Mouse (Mus musculus) forebrain, embryonic 13.5 days (tissue): Measurements from ENCODE around the gene Rap1gap2. TPM values are rescaled to one million over a fixed set of nuclear protein-coding genes. Genes with fewer than 3 reads are reported as not detected.

Experiments used
- ATAC-seq: fragments of 200-750 bp; cut with Nextera tagmentation; 2 replicates; pipeline ENCODE4 v1.8.0; 2017
- H3K27ac ChIP-seq: fragments of 300-500 bp; sonication (generic); 2 replicates; pipeline ENCODE4 v1.5.1; 2015; ENCODE audit warnings: inconsistent platforms, mild to moderate bottlenecking, moderate library complexity
- H3K27me3 ChIP-seq: fragments of 300-500 bp; sonication (generic); 2 replicates; pipeline ENCODE4 v1.6.1; 2015; ENCODE audit warnings: mild to moderate bottlenecking, inconsistent platforms
- H3K36me3 ChIP-seq: fragments of 300-500 bp; sonication (generic); 2 replicates; pipeline ENCODE4 v1.6.1; 2015; ENCODE audit warnings: mild to moderate bottlenecking, inconsistent platforms; ENCODE audit not compliant: poor library complexity, severe bottlenecking
- H3K4me1 ChIP-seq: fragments of 300-500 bp; sonication (generic); 2 replicates; pipeline ENCODE4 v1.6.1; 2015; ENCODE audit warnings: inconsistent platforms
- H3K4me2 ChIP-seq: fragments of 300-500 bp; sonication (generic); 2 replicates; pipeline ENCODE4 v1.6.1; 2015; ENCODE audit warnings: inconsistent platforms, mild to moderate bottlenecking, moderate library complexity
- H3K4me3 ChIP-seq: fragments of 300-500 bp; sonication (generic); 2 replicates; pipeline ENCODE4 v1.5.1; 2015; ENCODE audit warnings: mild to moderate bottlenecking, inconsistent platforms
- H3K9ac ChIP-seq: fragments of 300-500 bp; sonication (generic); 2 replicates; pipeline ENCODE4 v1.6.1; 2015; ENCODE audit warnings: mild to moderate bottlenecking, inconsistent platforms
- H3K9me3 ChIP-seq: fragments of 300-500 bp; sonication (generic); replicated peaks from 2 replicates; pipeline ENCODE4 v1.6.1; 2016; ENCODE audit warnings: inconsistent platforms
- WGBS: fragments of 180-500 bp; shearing (Covaris S2); methylation state at CpG from one replicate; pipeline ENCODE4 v1.1.7; 2015; 5-methylcytosine and 5-hydroxymethylcytosine counted together
- polyA plus RNA-seq: library from polyadenylated mRNA; unstranded; fragments of >200 nt; fragmentation: Nextera tagmentation; extraction: Ambion mirVana; gene quantifications from 2 replicates; pipeline ENCODE4 v1.2.1, GENCODE M21; 2015

Gene Rap1gap2
- polyA plus RNA-seq, 1 experiment from 2014 or later: 4.0 TPM

- 82% methylated on average over 8 of the region's 8 CpGs for WGBS
- Histone ChIP-seq H3K9me3 (no peaks in the 10 kb centered on the region), H3K36me3 (no peaks in the 10 kb centered on the region), H3K4me1 (no peaks in the 10 kb centered on the region), H3K4me2 (no peak overlapping the region), H3K9ac (no peak overlapping the region), H3K4me3 (no peak overlapping the region), H3K27me3 (no peaks in the 10 kb centered on the region), H3K27ac (no peak overlapping the region)
- ATAC-seq: no peak
These were observed 151.1 kb downstream of the Rap1gap2 start for GRCm38 (mm10) chr11:74459651-74460050.

DNA sequence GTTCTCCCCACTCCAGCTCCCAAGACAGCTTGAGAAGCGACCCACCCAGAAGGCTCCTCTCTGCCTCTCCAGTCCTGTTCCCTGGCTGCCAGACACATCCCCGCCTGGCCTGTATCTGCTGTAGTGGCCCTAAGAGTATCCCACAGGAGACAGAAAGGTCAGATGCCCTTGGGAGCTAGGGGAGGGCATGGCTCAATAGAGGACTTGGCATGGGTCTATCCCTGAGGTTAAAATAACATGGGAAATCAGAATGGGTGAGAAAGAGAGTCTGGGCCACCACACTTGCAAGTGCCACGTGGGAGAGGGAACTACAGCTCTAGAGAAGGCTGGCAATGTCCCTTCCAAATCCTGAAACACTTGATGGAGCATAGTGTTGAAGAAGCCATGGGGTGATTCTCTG, 152.3 kb downstream of the Rap1gap2 start:
- no peak for ATAC-seq
- Histone ChIP-seq H3K9me3 (no peaks in the 10 kb centered on the region), H3K4me3 (no peak overlapping the region), H3K4me1 (no peaks in the 10 kb centered on the region), H3K27me3 (no peaks in the 10 kb centered on the region), H3K4me2 (no peak overlapping the region), H3K36me3 (no peaks in the 10 kb centered on the region), H3K9ac (no peak overlapping the region), H3K27ac (no peak overlapping the region)
- WGBS: 72% methylated on average over 3 of the region's 3 CpGs

DNA sequence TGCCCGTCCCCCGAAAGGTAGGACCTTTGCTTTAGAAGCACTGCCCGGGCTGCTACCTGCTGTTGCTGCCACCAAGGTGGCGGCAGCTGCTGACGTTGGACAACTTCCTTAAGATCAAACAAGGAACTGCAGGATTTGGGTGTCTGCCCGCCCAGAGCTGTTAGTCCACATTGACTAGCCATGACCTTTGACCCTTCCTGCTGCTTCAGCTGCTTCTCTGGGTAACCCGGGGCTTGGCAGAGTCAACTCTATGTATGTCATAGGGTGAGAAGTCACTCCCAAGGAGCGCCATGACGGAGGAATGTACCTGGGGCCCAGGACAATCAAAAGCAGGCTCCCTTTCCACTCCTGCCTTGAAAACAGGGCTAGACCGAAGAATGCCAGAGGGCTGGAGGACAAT, 153.5 kb downstream of the Rap1gap2 start:
- Histone ChIP-seq H3K4me1 (no peaks in the 10 kb centered on the region), H3K27me3 (no peaks in the 10 kb centered on the region), H3K9me3 (no peaks in the 10 kb centered on the region), H3K36me3 (no peaks in the 10 kb centered on the region), H3K27ac (no peak overlapping the region), H3K9ac (no peak overlapping the region), H3K4me2 (no peak overlapping the region), H3K4me3 (no peak overlapping the region)
- 66% methylated on average over 10 of the region's 10 CpGs for WGBS
- ATAC-seq: no peak

- H3K36me3 ChIP-seq: no peaks in the 10 kb centered on the region
- no peak overlapping the region for H3K4me3 ChIP-seq
- no peak overlapping the region for H3K9ac ChIP-seq
- 0 out of 2 replicates have a peak, but pooled peaks cover 3% of the 10 kb centered on the region for H3K9me3 ChIP-seq
- H3K27me3 ChIP-seq: no peaks in the 10 kb centered on the region
- H3K4me1 ChIP-seq: no peaks in the 10 kb centered on the region
- H3K27ac ChIP-seq: no peak overlapping the region
- no peak for ATAC-seq
- 68% methylated on average over 4 of the region's 4 CpGs for WGBS
- H3K4me2 ChIP-seq: no peak overlapping the region
These were observed 162.2 kb downstream of the Rap1gap2 start for GRCm38 (mm10) chr11:74448556-74448955.

- Histone ChIP-seq H3K4me3 (no peak overlapping the region), H3K27ac (no peak overlapping the region), H3K9ac (no peak overlapping the region), H3K9me3 (0 out of 2 replicates have a peak, but pooled peaks cover 3% of the 10 kb centered on the region), H3K4me2 (no peak overlapping the region), H3K36me3 (no peaks in the 10 kb centered on the region), H3K27me3 (no peaks in the 10 kb centered on the region), H3K4me1 (no peaks in the 10 kb centered on the region)
- 86% methylated on average over 6 of the region's 6 CpGs for WGBS
- no peak for ATAC-seq
These were observed 162.7 kb downstream of the Rap1gap2 start for GRCm38 (mm10) chr11:74447991-74448403.

GRCm38 (mm10) chr11:74445591-74445990, 165.1 kb downstream of the Rap1gap2 start:
- no peak overlapping the region for H3K9ac ChIP-seq
- no peak for ATAC-seq
- no peak overlapping the region for H3K27ac ChIP-seq
- no peaks in the 10 kb centered on the region for H3K27me3 ChIP-seq
- H3K9me3 ChIP-seq: 0 out of 2 replicates have a peak, but pooled peaks cover 3% of the 10 kb centered on the region
- 76% methylated on average over 3 of the region's 3 CpGs for WGBS
- no peak overlapping the region for H3K4me3 ChIP-seq
- H3K36me3 ChIP-seq: no peaks in the 10 kb centered on the region
- no peak overlapping the region for H3K4me2 ChIP-seq
- H3K4me1 ChIP-seq: no peaks in the 10 kb centered on the region

DNA sequence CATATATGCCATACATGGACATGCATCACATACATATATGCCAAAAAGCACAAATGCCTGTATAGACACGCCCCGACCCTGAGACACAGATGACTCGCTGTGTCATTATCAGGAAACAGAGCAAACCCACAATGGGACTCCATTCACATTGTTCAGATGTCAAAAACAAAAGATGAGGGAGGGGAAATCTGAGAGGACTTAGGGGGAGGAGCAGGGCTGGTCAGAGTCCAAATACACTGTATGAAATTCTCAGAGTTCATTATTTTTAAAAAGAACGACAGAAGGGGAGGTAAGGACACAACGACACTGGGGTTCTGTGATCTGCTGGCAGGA, 166.8 kb downstream of the Rap1gap2 start:
- Histone ChIP-seq H3K9ac (no peak overlapping the region), H3K9me3 (0 out of 2 replicates have a peak, but pooled peaks cover 3% of the 10 kb centered on the region), H3K4me2 (no peak overlapping the region), H3K36me3 (no peaks in the 10 kb centered on the region), H3K4me3 (no peak overlapping the region), H3K27ac (no peak overlapping the region), H3K4me1 (no peaks in the 10 kb centered on the region), H3K27me3 (no peaks in the 10 kb centered on the region)
- ATAC-seq: no peak
- WGBS: 85% methylated on average over 5 of the region's 5 CpGs

DNA sequence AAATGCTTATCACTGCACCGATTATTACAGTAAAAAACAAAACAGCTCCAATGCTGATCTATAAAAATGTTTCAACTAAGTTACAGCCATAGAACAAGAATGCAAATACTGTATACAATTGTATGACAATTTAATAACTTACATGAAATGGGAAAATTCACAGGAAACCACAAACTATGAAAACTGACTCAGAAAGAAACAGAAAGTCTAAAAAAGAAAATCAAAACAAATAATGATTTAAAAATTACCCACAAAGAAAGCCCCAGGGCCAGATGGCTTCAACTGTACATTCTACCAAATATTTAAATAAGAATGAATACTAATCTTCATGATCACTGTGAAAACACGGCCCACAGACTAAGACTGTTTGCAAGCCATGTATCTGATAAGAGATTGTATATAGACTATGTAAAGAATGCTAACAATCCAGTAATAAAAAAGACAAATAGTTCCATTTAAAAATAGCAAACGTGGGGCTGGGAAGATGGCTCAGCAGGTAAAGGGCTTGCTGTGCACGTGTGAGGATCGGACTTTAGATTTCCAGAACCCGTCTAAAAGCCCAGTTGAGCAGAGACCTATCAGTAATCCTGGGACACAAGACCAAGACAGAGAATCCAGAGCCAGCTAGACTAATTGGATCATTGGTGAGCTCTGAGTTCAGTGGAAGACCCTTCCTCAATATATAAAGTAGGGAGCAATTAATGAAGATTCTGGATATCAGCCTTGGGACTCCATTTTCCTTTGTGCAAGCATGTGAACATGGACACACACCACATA, 167.4 kb downstream of the Rap1gap2 start:
- H3K36me3 ChIP-seq: no peaks in the 10 kb centered on the region
- no peak overlapping the region for H3K4me2 ChIP-seq
- 0 out of 2 replicates have a peak, but pooled peaks cover 3% of the 10 kb centered on the region for H3K9me3 ChIP-seq
- no peaks in the 10 kb centered on the region for H3K27me3 ChIP-seq
- H3K27ac ChIP-seq: no peak overlapping the region
- no peak for ATAC-seq
- no peak overlapping the region for H3K4me3 ChIP-seq
- no peaks in the 10 kb centered on the region for H3K4me1 ChIP-seq
- no peak overlapping the region for H3K9ac ChIP-seq
- WGBS: 90% methylated on average over 6 of the region's 6 CpGs

GRCm38 (mm10) chr11:74442396-74442795, 168.3 kb downstream of the Rap1gap2 start:
- H3K9ac ChIP-seq: no peak overlapping the region
- WGBS: 82% methylated on average over 4 of the region's 4 CpGs
- no peak overlapping the region for H3K4me2 ChIP-seq
- H3K4me1 ChIP-seq: no peaks in the 10 kb centered on the region
- no peak overlapping the region for H3K4me3 ChIP-seq
- H3K36me3 ChIP-seq: no peaks in the 10 kb centered on the region
- no peak overlapping the region for H3K27ac ChIP-seq
- no peak for ATAC-seq
- no peaks in the 10 kb centered on the region for H3K27me3 ChIP-seq
- 0 out of 2 replicates have a peak, but pooled peaks cover 3% of the 10 kb centered on the region for H3K9me3 ChIP-seq

DNA sequence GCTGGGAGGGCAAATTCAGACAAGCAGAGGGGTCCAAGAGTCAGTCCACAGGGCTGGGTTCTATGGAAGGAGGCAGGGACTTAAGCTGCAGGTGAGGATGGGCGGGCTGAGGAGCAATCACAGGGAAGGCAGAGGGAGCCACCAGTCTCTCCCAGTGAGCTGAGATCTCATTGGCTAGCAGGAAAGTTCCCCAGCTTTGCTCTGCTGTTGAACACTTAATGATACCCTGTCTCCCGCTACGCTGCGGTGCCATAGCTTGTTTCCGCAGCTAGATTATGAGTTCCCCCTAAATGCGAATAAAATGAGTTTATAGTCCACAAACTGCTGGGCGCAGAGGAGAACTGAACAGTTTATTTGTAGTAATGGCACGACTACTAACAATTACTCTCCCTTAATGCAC, 170.6 kb downstream of the Rap1gap2 start:
- Histone ChIP-seq H3K4me3 (no peak overlapping the region), H3K36me3 (no peaks in the 10 kb centered on the region), H3K9ac (no peak overlapping the region), H3K4me2 (no peak overlapping the region), H3K4me1 (no peaks in the 10 kb centered on the region), H3K27me3 (no peaks in the 10 kb centered on the region), H3K27ac (no peak overlapping the region), H3K9me3 (0 out of 2 replicates have a peak, but pooled peaks cover 3% of the 10 kb centered on the region)
- no peak for ATAC-seq
- 70% methylated on average over 8 of the region's 8 CpGs for WGBS

GRCm38 (mm10) chr11:74439202-74439601, 171.5 kb downstream of the Rap1gap2 start:
- no peaks in the 10 kb centered on the region for H3K4me1 ChIP-seq
- no peaks in the 10 kb centered on the region for H3K27me3 ChIP-seq
- no peak overlapping the region for H3K4me3 ChIP-seq
- H3K4me2 ChIP-seq: no peak overlapping the region
- WGBS: 66% methylated on average over 6 of the region's 6 CpGs
- no peak overlapping the region for H3K9ac ChIP-seq
- H3K9me3 ChIP-seq: no peaks in the 10 kb centered on the region
- H3K36me3 ChIP-seq: no peaks in the 10 kb centered on the region
- no peak for ATAC-seq
- H3K27ac ChIP-seq: no peak overlapping the region

DNA sequence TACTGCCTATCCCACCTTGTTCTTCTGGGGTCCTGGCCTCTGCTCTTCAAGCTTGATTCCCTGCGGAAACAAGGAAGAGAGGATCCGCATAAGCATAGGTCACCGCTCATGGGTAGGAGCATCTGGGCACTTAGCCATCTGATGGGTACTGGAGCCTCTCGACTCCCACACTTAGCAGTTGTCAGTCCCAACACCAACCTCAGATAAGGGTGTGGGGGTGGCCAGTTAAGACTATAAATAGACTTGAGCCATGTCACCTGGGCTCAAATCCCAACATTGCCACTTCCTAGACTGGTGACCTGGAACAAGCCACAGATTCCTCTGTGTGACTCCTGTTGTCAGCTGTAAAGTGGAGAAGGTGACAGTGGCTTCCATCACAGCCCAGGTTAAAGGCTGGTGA, 172.5 kb downstream of the Rap1gap2 start:
- WGBS: 99% methylated on average over 4 of the region's 4 CpGs
- no peak for ATAC-seq
- Histone ChIP-seq H3K4me1 (no peaks in the 10 kb centered on the region), H3K9me3 (no peaks in the 10 kb centered on the region), H3K27me3 (no peaks in the 10 kb centered on the region), H3K36me3 (no peaks in the 10 kb centered on the region), H3K4me3 (no peak overlapping the region), H3K9ac (no peak overlapping the region), H3K27ac (no peak overlapping the region), H3K4me2 (no peak overlapping the region)

DNA sequence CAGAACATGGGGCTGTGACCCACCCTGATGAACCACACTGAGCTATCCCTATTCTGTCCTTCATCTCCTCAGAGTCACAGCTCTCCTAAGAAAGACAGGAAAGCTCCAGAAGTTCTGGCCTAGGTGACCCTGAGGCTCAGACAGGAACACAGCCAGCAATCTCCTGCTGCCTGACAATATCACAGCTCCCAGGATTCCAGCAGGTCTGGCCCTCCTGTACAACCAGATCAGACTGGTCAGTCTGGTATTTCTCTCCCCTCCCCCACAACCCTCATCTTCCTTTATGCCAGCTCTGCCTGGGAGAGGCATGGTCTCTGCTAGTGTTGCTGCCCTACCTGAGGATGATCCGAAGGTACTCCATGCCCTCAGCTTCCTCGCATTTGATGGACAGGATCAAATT, 175.3 kb downstream of the Rap1gap2 start:
- WGBS: 94% methylated on average over 2 of the region's 2 CpGs
- ATAC-seq: no peak

More for the DNA sequence above, 175.3 kb downstream of the Rap1gap2 start:
- Histone ChIP-seq H3K4me1 (peaks cover under 1% of the 10 kb centered on the region; the same call in 1 of the 2 replicates), H3K36me3 (no peaks in the 10 kb centered on the region), H3K9me3 (no peaks in the 10 kb centered on the region), H3K27ac (no peak overlapping the region), H3K4me2 (no peak overlapping the region), H3K9ac (no peak overlapping the region), H3K4me3 (no peak overlapping the region), H3K27me3 (no peaks in the 10 kb centered on the region)
